Mouse (Mus musculus): ENCODE data around the gene Zmynd19.

GRCm38 (mm10) chr2:24901055-24901454 lies 48.5 kb upstream of the Zmynd19 start:
- TF ChIP-seq POLR2A (IDR thresholded peaks at IDR 0.05; ENCODE audit: control insufficient read depth, low read depth, low read length) = no peak
- TF ChIP-seq CTCF (IDR thresholded peaks at IDR 0.05; ENCODE audit: control insufficient read depth, insufficient read depth, insufficient replicate concordance, low read depth, low read length) = no peak

Measured in testis, adult 2 months (tissue).